8 mouse cellular contexts compared by ENCODE assay signal in the genomic region with DNA sequence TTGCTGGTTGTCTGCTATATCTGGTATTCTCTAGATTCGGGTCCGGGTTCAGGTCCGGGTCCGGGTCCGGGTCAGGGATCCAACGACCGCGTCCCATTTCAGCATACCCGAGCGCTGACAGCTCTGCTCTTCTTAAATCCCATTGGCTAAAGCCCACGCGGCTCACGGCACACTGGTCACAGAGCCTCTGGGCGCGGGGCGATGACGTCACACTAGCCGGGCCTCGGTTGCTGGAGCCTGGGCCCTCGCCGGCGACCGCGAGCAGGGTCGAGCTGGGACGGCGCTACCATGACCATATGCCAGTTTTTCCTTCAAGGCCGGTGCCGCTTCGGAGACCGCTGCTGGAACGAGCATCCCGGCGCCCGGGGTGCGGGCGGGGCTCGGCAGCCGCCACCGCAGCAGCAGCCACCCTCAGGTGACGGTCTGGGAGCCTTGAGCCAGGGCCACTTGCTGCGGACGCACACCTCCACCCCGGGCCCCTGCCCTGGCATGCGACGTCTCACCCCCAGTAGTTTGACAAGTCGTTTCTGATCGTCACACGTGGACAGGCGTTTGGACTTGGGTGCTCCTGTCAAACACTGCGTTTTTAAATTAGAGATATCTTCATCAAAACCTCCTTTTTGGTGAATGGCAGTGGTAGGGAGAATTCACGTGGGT. TPM values are rescaled to one million over a fixed set of nuclear protein-coding genes. Genes with fewer than 3 reads are reported as not detected.
DNase-seq lines count a peak whose midpoint lies in the region; ATAC-seq and TF ChIP-seq lines count a peak whose summit lies in the region.

A gene (plus strand): TSS at position 175 of the 657 bp plus-strand sequence.

- H3K4me2 ChIP-seq in heart, embryonic 12.5 days, result peak within 1 kb of the TSS; percentile 70
- H3K4me2 ChIP-seq in kidney, postnatal 0 days (ENCODE audit: low read length), result peak within 1 kb of the TSS; percentile 85
- H3K4me2 ChIP-seq in liver, embryonic 11.5 days, result peak within 1 kb of the TSS; percentile 89
- peak within 1 kb of the TSS; percentile 52 for H3K4me2 ChIP-seq in stomach, embryonic 14.5 days (replicated peaks; ENCODE audit: low read depth, low read length)

- peak; percentile 92 for DNase-seq in CD4-positive helper T cell, adult 2 months (ENCODE audit: low read depth, low spot score)
- peak; percentile 88 for DNase-seq in brain, embryonic 18.5 days (ENCODE audit: low read depth, low spot score)
- DNase-seq in kidney, postnatal 0 days (ENCODE audit: low spot score), result peak; percentile 96
- DNase-seq in liver, embryonic 11.5 days (ENCODE audit: low spot score), result peak; percentile 95
- peak; percentile 91 for DNase-seq in naive thymus-derived CD4-positive, alpha-beta T cell, adult 2 months (ENCODE audit: low read depth)

- no peaks in the 10 kb centered on the region for H3K9me3 ChIP-seq in heart, embryonic 12.5 days (replicated peaks)
- H3K9me3 ChIP-seq in kidney, postnatal 0 days (replicated peaks; ENCODE audit: low read length), result no peaks in the 10 kb centered on the region
- no peaks in the 10 kb centered on the region for H3K9me3 ChIP-seq in liver, embryonic 11.5 days (ENCODE audit: control insufficient read depth, low read length)
- H3K9me3 ChIP-seq in stomach, embryonic 14.5 days (ENCODE audit: control insufficient read depth, low read depth, low read length), result no peaks in the 10 kb centered on the region

- peak within 1 kb of the TSS; percentile 84 for H3K4me3 ChIP-seq in heart, embryonic 12.5 days
- H3K4me3 ChIP-seq in kidney, postnatal 0 days (replicated peaks; ENCODE audit: low read depth, low read length), result peak within 1 kb of the TSS; percentile 83
- peak within 1 kb of the TSS; percentile 91 for H3K4me3 ChIP-seq in liver, embryonic 11.5 days (ENCODE audit: low read depth, low read length)
- H3K4me3 ChIP-seq in stomach, embryonic 14.5 days (ENCODE audit: low read depth, low read length), result peak within 1 kb of the TSS; percentile 77

- H3K27me3 ChIP-seq in heart, embryonic 12.5 days (replicated peaks), result no peaks in the 10 kb centered on the region
- no peaks in the 10 kb centered on the region for H3K27me3 ChIP-seq in kidney, postnatal 0 days (ENCODE audit: insufficient read depth, low read length)
- H3K27me3 ChIP-seq in liver, embryonic 11.5 days (replicated peaks; ENCODE audit: control insufficient read depth, insufficient read depth, low read length), result no peaks in the 10 kb centered on the region
- H3K27me3 ChIP-seq in stomach, embryonic 14.5 days (ENCODE audit: control insufficient read depth, insufficient read depth, low read length), result no peaks in the 10 kb centered on the region

- WGBS in heart, embryonic 12.5 days, result under 1% methylated on average over 52 of the region's 52 CpGs
- WGBS in kidney, postnatal 0 days, result under 1% methylated on average over 52 of the region's 52 CpGs
- WGBS in liver, embryonic 11.5 days, result under 1% methylated on average over 52 of the region's 52 CpGs
- under 1% methylated on average over 52 of the region's 52 CpGs for WGBS in stomach, embryonic 14.5 days

- H3K9ac ChIP-seq in heart, embryonic 12.5 days, result peak within 1 kb of the TSS; percentile 85
- peak within 1 kb of the TSS; percentile 95 for H3K9ac ChIP-seq in kidney, postnatal 0 days (ENCODE audit: low read depth, low read length)
- H3K9ac ChIP-seq in liver, embryonic 11.5 days (ENCODE audit: low read depth, low read length), result peak within 1 kb of the TSS; percentile 96
- peak within 1 kb of the TSS; percentile 83 for H3K9ac ChIP-seq in stomach, embryonic 14.5 days (replicated peaks; ENCODE audit: low read depth, low read length)

- peaks cover 19% of the 10 kb centered on the region for H3K36me3 ChIP-seq in heart, embryonic 12.5 days
- H3K36me3 ChIP-seq in kidney, postnatal 0 days (ENCODE audit: insufficient read depth, low read length), result no peaks in the 10 kb centered on the region
- peaks cover 3% of the 10 kb centered on the region; the same call in 1 of the 2 replicates for H3K36me3 ChIP-seq in liver, embryonic 11.5 days (ENCODE audit: control insufficient read depth, insufficient read depth, low read length)
- peaks cover 3% of the 10 kb centered on the region for H3K36me3 ChIP-seq in stomach, embryonic 14.5 days (ENCODE audit: control insufficient read depth, insufficient read depth, low read length)

- peak within 1 kb of the TSS; percentile 62 for H3K27ac ChIP-seq in heart, embryonic 12.5 days (ENCODE audit: poor library complexity, severe bottlenecking)
- H3K27ac ChIP-seq in kidney, postnatal 0 days, result peak within 1 kb of the TSS; percentile 72
- H3K27ac ChIP-seq in liver, embryonic 11.5 days (ENCODE audit: low read depth, low read length), result 0 out of 2 replicates have a peak within 1 kb of the TSS, but pooled peaks have one; percentile 32
- peak within 1 kb of the TSS; percentile 61 for H3K27ac ChIP-seq in stomach, embryonic 14.5 days (ENCODE audit: low read length)

- peak; percentile 99 for ATAC-seq in erythroid progenitor cell, adult 5-6 weeks (replicated peaks; ENCODE audit: low FRiP score, poor library complexity, severe bottlenecking)
- peak; percentile 97 for ATAC-seq in heart, embryonic 12.5 days (ENCODE audit: insufficient number of reproducible peaks, low FRiP score)
- ATAC-seq in kidney, postnatal 0 days (replicated peaks; ENCODE audit: low FRiP score, low read depth), result peak; percentile 99
- ATAC-seq in liver, embryonic 11.5 days (replicated peaks; ENCODE audit: low FRiP score), result peak; percentile 99
- peak; percentile 99 for ATAC-seq in stomach, embryonic 14.5 days (ENCODE audit: insufficient number of reproducible peaks, insufficient read depth, low FRiP score, low read depth)

- peaks cover 4% of the 10 kb centered on the region for H3K4me1 ChIP-seq in heart, embryonic 12.5 days (replicated peaks)
- peaks cover 3% of the 10 kb centered on the region; the same call in 1 of the 2 replicates for H3K4me1 ChIP-seq in kidney, postnatal 0 days (replicated peaks; ENCODE audit: insufficient read depth, low read length)
- no peaks in the 10 kb centered on the region for H3K4me1 ChIP-seq in liver, embryonic 11.5 days (replicated peaks; ENCODE audit: control insufficient read depth, insufficient read depth, low read length)
- no peaks in the 10 kb centered on the region for H3K4me1 ChIP-seq in stomach, embryonic 14.5 days (ENCODE audit: control insufficient read depth, insufficient read depth, low read length)

- no peak for TF ChIP-seq CTCF in kidney, postnatal 0 days (IDR thresholded peaks at IDR 0.05; ENCODE audit: low read depth)

RNA-seq across cellular contexts. Expression of the gene that starts here (rescaled TPM):
- 2.9 and 3.2 TPM in 2 replicates for total RNA-seq in erythroid progenitor cell, adult 5-6 weeks (2015; ENCODE audit: low replicate concordance)
- total RNA-seq in erythroid progenitor cell, adult 5-6 weeks (2017; ENCODE audit: low replicate concordance), result 0.38 and 3.5 TPM in 2 replicates
- polyA plus RNA-seq in heart, embryonic 12.5 days (2016; fragmentation: Nextera tagmentation; extraction: Ambion mirVana), result 12.4 and 13.5 TPM in 2 replicates
- 11.2 and 11.7 TPM in 2 replicates for polyA plus RNA-seq in kidney, postnatal 0 days (2015; fragmentation: Nextera tagmentation; extraction: Ambion mirVana)
- polyA plus RNA-seq in liver, embryonic 11.5 days (2014; fragmentation: Nextera tagmentation; extraction: Ambion mirVana), result 18.7 and 20.5 TPM in 2 replicates
- 15.8 and 18.0 TPM in 2 replicates for polyA plus RNA-seq in stomach, embryonic 14.5 days (2014; fragmentation: Nextera tagmentation; extraction: Ambion mirVana)

Comparison
In these comparisons a context has a peak if more than half of its experiments do, and no peak if none do; other contexts are left out.
1. Peak in every context shown above with its lines: DNase-seq, ATAC-seq, H3K4me3 ChIP-seq and H3K27ac ChIP-seq.